Mouse (Mus musculus) thymus, adult 2 months (tissue): ENCODE data around the gene Pdia6. TPM values are rescaled to one million over a fixed set of nuclear protein-coding genes. Genes with fewer than 3 reads are reported as not detected.

ENCODE experiments used
- DNase-seq: peaks from one replicate; pipeline ENCODE4 v3.0.0; 2021
- H3K27ac ChIP-seq: fragments of 200-500 bp; 2 replicates; pipeline ENCODE4 v1.5.1; 2012; ENCODE audit warnings: low read length, control low read depth; ENCODE audit not compliant: control insufficient read depth, insufficient read depth
- H3K27me3 ChIP-seq: fragments of 200-500 bp; 2 replicates; pipeline ENCODE4 v1.6.1; 2012; ENCODE audit warnings: mild to moderate bottlenecking, low read length, moderate library complexity, mixed read lengths; ENCODE audit not compliant: control insufficient read depth, insufficient read depth
- H3K36me3 ChIP-seq: fragments of 200-500 bp; 2 replicates; pipeline ENCODE4 v1.6.1; 2012; ENCODE audit warnings: mild to moderate bottlenecking, low read length, moderate library complexity; ENCODE audit not compliant: control insufficient read depth, insufficient read depth
- H3K4me1 ChIP-seq: fragments of 200-500 bp; replicated peaks from 2 replicates; pipeline ENCODE4 v1.6.1; 2012; ENCODE audit warnings: low read length; ENCODE audit not compliant: control insufficient read depth, insufficient read depth
- H3K4me3 ChIP-seq: fragments of 200-500 bp; 2 replicates; pipeline ENCODE4 v1.5.1; 2012; ENCODE audit warnings: mild to moderate bottlenecking, low read length, control low read depth, moderate library complexity; ENCODE audit not compliant: control insufficient read depth, insufficient read depth
- CTCF ChIP-seq: fragments of 200-500 bp; IDR thresholded peaks from 2 replicates; pipeline ENCODE4 v1.5.1; 2012; ENCODE audit warnings: mild to moderate bottlenecking, control low read depth, low read length, moderate library complexity, borderline replicate concordance; ENCODE audit not compliant: control insufficient read depth, poor library complexity, insufficient read depth; ENCODE audit errors: extremely low read depth
- POLR2A ChIP-seq: fragments of 200-500 bp; IDR thresholded peaks from 2 replicates; pipeline ENCODE4 v1.6.1; 2012; ENCODE audit warnings: mild to moderate bottlenecking, low read length, control low read depth, moderate library complexity; ENCODE audit not compliant: control insufficient read depth, poor library complexity, insufficient read depth; ENCODE audit errors: extremely low read depth
- WGBS: fragments of 180-500 bp; shearing (Covaris S2); methylation state at CpG from one replicate; pipeline ENCODE4 v1.1.7; 2018; 5-methylcytosine and 5-hydroxymethylcytosine counted together
- polyA plus RNA-seq: library from polyadenylated mRNA; depleted of rRNA; stranded (reverse); fragments of >200 nt; gene quantifications from 2 replicates; pipeline ENCODE4 v1.2.3, GENCODE M21; 2012

Gene Pdia6
- polyA plus RNA-seq, 1 experiment: 49.2 TPM

DNA sequence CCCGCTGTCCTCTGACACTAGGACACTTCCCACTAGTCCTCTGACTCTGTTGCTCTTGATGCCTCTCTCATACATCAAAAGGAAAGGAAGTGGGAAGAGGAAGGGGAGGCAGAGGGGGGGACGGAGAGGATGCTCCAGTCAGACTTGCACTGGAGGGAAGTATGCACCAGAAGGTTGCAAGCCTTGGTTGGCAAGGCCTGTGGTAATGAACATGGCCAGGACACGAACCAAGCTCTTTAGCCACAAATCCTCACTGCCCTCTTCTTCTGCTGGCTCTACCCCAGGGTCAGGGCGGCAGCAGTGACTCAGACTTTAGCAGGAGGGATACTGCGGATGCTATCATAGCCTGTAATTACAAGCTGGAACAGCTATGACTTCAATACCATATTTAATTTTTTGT, 35.8 kb upstream of the Pdia6 start:
- TF ChIP-seq CTCF (no peak), POLR2A (no peak)
- H3K36me3 ChIP-seq: no peaks in the 10 kb centered on the region
- H3K27ac ChIP-seq: no peak overlapping the region
- 65% methylated on average over 5 of the region's 5 CpGs for WGBS
- no peaks in the 10 kb centered on the region for H3K4me1 ChIP-seq
- H3K4me3 ChIP-seq: no peak overlapping the region
- no peaks in the 10 kb centered on the region for H3K27me3 ChIP-seq
- no peak for DNase-seq

DNA sequence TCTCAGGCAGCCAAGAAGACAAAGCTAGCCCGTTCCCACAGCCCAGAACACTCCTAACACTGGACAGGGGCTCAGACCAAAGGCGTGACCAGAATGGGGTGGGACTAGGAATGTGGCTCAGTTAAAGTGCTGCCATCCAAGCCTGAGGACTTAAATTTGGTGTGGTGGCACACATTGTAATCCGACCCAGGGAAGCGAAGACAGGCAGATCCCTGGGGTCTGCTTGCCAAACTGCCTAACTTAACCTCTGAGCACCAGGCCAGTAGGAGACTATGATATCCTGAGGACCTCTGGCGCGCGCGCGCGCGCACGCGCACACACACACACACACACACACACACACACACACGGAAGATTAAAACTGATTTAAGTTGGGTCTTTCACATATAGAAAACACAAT, 34.8 kb upstream of the Pdia6 start:
- H3K4me3 ChIP-seq: no peak overlapping the region
- no peak overlapping the region for H3K27ac ChIP-seq
- WGBS: 84% methylated on average over 14 of the region's 14 CpGs
- TF ChIP-seq POLR2A: no peak
- no peak for DNase-seq
- H3K4me1 ChIP-seq: no peaks in the 10 kb centered on the region
- no peaks in the 10 kb centered on the region for H3K36me3 ChIP-seq
- no peaks in the 10 kb centered on the region for H3K27me3 ChIP-seq

GRCm38 (mm10) chr12:17235535-17236313, 30.6 kb upstream of the Pdia6 start:
- 76% methylated on average over 11 of the region's 11 CpGs for WGBS
- Histone ChIP-seq H3K27ac (no peak overlapping the region), H3K4me3 (no peak overlapping the region), H3K27me3 (no peaks in the 10 kb centered on the region), H3K36me3 (no peaks in the 10 kb centered on the region), H3K4me1 (no peaks in the 10 kb centered on the region)
- no peak for DNase-seq
- TF ChIP-seq POLR2A (no peak), CTCF (no peak)

DNA sequence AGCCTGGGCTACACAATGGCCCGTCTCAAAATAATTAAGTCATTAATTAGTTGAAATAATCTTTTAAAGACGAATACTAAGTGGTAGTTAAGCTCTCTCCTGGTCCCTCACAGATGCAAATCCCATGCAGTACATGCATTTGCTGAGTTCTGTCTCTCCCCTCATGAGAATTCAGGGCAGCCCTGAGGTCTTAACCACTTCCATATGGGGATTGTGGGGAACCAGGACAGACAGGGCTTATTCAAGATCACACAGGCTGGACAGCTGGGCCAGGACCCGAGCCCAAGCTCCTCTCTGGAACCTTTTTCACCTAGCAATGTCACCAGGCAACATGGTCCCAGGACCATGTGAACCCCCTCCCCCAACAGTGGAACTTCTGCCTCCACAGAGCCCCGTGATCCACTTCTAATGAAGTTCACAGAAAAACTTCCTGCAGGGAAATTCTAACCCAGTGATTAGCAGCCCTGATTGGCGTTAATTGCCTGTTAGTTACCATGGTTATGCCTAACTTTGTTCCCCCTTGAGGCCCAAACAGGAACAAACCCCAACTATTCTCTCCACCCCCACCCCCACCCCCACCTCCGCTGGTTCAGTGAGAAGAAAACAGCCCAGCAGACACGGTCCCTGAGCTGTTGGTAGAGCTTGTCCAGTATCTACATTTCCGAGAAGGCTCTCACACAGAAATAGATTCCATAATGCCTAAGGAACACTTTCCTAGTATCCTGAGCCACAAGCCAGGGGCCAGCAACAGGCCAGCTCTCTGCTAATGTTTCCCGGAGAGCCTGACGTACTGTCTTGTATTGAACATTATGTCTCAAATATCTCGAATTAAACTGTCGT, 27.5 kb upstream of the Pdia6 start:
- no peak for TF ChIP-seq POLR2A
- TF ChIP-seq CTCF: no peak
- WGBS: 55% methylated on average over 12 of the region's 12 CpGs
- H3K27me3 ChIP-seq: no peaks in the 10 kb centered on the region
- no peak for DNase-seq
- no peaks in the 10 kb centered on the region for H3K36me3 ChIP-seq
- no peak overlapping the region for H3K27ac ChIP-seq
- H3K4me3 ChIP-seq: no peak overlapping the region
- H3K4me1 ChIP-seq: no peaks in the 10 kb centered on the region

- Histone ChIP-seq H3K4me3 (no peak overlapping the region), H3K36me3 (no peaks in the 10 kb centered on the region), H3K27me3 (no peaks in the 10 kb centered on the region), H3K27ac (no peak overlapping the region), H3K4me1 (no peaks in the 10 kb centered on the region)
- no peak for TF ChIP-seq CTCF
- TF ChIP-seq POLR2A: no peak
- DNase-seq: no peak
Observed at GRCm38 (mm10) chr12:17239428-17239688, 27.0 kb upstream of the Pdia6 start.

DNA sequence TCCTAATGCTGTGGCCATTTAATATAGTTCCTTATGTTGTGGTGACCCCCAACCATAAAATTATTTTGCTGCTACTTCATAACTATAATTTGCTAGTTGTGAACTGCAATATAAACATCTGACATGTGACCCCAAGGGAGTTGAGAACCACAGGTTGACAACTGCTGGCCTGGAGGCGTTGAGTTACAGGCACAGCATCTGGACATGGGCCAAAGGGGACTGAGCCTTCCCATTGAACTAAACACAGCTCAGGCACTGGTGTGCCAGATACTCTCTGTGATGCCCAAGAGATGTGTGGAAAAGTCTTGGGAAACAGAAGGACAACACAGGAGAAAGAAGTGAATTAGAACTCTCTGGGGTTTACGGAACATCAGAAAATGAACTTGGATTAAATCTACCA, 25.3 kb upstream of the Pdia6 start:
- Histone ChIP-seq H3K27me3 (no peaks in the 10 kb centered on the region), H3K36me3 (no peaks in the 10 kb centered on the region), H3K27ac (no peak overlapping the region), H3K4me1 (no peaks in the 10 kb centered on the region), H3K4me3 (no peak overlapping the region)
- no peak for TF ChIP-seq POLR2A
- TF ChIP-seq CTCF: no peak
- 82% methylated on average over 2 of the region's 2 CpGs for WGBS
- no peak for DNase-seq
